ENCODE assay signal across 10 mouse cellular contexts in the genomic region with DNA sequence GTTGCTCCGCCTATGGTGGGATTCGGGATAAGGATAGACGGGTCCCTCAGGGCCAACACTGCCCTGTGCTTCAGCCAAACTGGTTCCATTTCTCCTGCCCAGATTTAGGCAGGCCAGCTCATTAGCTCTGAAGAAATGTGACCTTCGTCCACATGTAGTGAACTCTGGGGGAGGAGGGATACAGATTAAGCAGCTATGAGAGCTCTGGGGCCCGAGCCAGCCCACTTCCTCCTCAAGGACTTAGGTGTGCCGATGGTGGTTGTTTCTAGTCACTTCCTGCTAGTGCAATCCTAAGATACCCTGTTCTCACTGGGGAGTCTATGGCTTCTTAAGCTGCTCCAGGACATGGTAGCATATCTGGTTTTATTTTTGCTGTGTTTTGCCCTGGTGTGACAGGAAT. TPM values are rescaled to one million over a fixed set of nuclear protein-coding genes. Genes with fewer than 3 reads are reported as not detected.
DNase-seq lines count a peak whose midpoint lies in the region; ATAC-seq and TF ChIP-seq lines count a peak whose summit lies in the region.
"Had no signal": no experiment of that assay in that cellular context is flagged by ENCODE, and none has a peak within 500 bp of the region (broad histone marks: within the 10 kb centered on the region; RNA-seq: fewer than 3 reads in every experiment).

No protein-coding gene starts in this region.

- no peak overlapping the region for H3K9ac ChIP-seq in embryonic facial prominence, embryonic 14.5 days (ENCODE audit: low read depth, low read length)
- no peak overlapping the region for H3K9ac ChIP-seq in intestine, embryonic 15.5 days
- no peak overlapping the region for H3K9ac ChIP-seq in midbrain, postnatal 0 days (replicated peaks; ENCODE audit: low read length, poor library complexity, severe bottlenecking)

- peak; percentile 62 for DNase-seq in embryonic facial prominence, embryonic 14.5 days (ENCODE audit: low spot score)
- DNase-seq in embryonic facial prominence, embryonic 10.5 days (ENCODE audit: low spot score), result no peak
- peak; percentile 59 for DNase-seq in CD4-positive helper T cell, adult 2 months (ENCODE audit: low read depth, low spot score)
- no peak for DNase-seq in midbrain, postnatal 0 days (ENCODE audit: low spot score)
- DNase-seq in heart, embryonic 10.5 days (ENCODE audit: low spot score), result no peak
- no peak for DNase-seq in urinary bladder, postnatal 14 days (ENCODE audit: low spot score)
- DNase-seq: gastrocnemius, postnatal 36 days had no signal

- peak; percentile 71; the same call in 1 of the 2 replicates for ATAC-seq in embryonic facial prominence, embryonic 14.5 days (ENCODE audit: low read depth)
- ATAC-seq in intestine, embryonic 15.5 days, result peak; percentile 73
- peak; percentile 74 for ATAC-seq in monocyte, adult 5-6 weeks (replicated peaks; ENCODE audit: insufficient number of reproducible peaks, low FRiP score, low TSS enrichment, poor library complexity, severe bottlenecking)
- no peak for ATAC-seq in midbrain, postnatal 0 days (ENCODE audit: low FRiP score)

- H3K9me3 ChIP-seq in embryonic facial prominence, embryonic 14.5 days (ENCODE audit: control insufficient read depth, low read length), result no peaks in the 10 kb centered on the region
- H3K9me3 ChIP-seq in embryonic facial prominence, embryonic 10.5 days, result no peaks in the 10 kb centered on the region
- H3K9me3 ChIP-seq in intestine, embryonic 15.5 days, result no peaks in the 10 kb centered on the region
- no peaks in the 10 kb centered on the region for H3K9me3 ChIP-seq in midbrain, postnatal 0 days (ENCODE audit: low read length)
- H3K9me3 ChIP-seq in heart, embryonic 10.5 days, result no peaks in the 10 kb centered on the region
- H3K9me3 ChIP-seq: midbrain, embryonic 10.5 days had no signal

- no peaks in the 10 kb centered on the region for H3K27me3 ChIP-seq in embryonic facial prominence, embryonic 14.5 days (replicated peaks; ENCODE audit: control insufficient read depth, insufficient read depth, low read length)
- 0 out of 2 replicates have a peak, but pooled peaks cover 5% of the 10 kb centered on the region for H3K27me3 ChIP-seq in embryonic facial prominence, embryonic 10.5 days (replicated peaks; ENCODE audit: low read depth, poor library complexity, severe bottlenecking)
- H3K27me3 ChIP-seq in intestine, embryonic 15.5 days (replicated peaks), result no peaks in the 10 kb centered on the region
- no peaks in the 10 kb centered on the region for H3K27me3 ChIP-seq in midbrain, postnatal 0 days (ENCODE audit: insufficient read depth, low read length)
- H3K27me3 ChIP-seq in heart, embryonic 10.5 days (ENCODE audit: insufficient read depth, poor library complexity, severe bottlenecking), result no peaks in the 10 kb centered on the region; the same call in 1 of the 2 replicates

- no peak overlapping the region for H3K4me2 ChIP-seq in embryonic facial prominence, embryonic 14.5 days (ENCODE audit: low read depth, low read length)
- H3K4me2 ChIP-seq in intestine, embryonic 15.5 days (replicated peaks), result no peak overlapping the region
- H3K4me2 ChIP-seq in midbrain, postnatal 0 days (ENCODE audit: low read depth, low read length, poor library complexity, severe bottlenecking), result no peak overlapping the region

- TF ChIP-seq CTCF in midbrain, postnatal 0 days (IDR thresholded peaks at IDR 0.05), result no peak

- no peaks in the 10 kb centered on the region for H3K36me3 ChIP-seq in embryonic facial prominence, embryonic 14.5 days (ENCODE audit: control insufficient read depth, insufficient read depth, low read length)
- no peaks in the 10 kb centered on the region for H3K36me3 ChIP-seq in embryonic facial prominence, embryonic 10.5 days (replicated peaks)
- 0 out of 2 replicates have a peak, but pooled peaks cover 4% of the 10 kb centered on the region for H3K36me3 ChIP-seq in intestine, embryonic 15.5 days
- H3K36me3 ChIP-seq in midbrain, postnatal 0 days (ENCODE audit: insufficient read depth, low read length), result no peaks in the 10 kb centered on the region
- H3K36me3 ChIP-seq in heart, embryonic 10.5 days, result no peaks in the 10 kb centered on the region
- H3K36me3 ChIP-seq: midbrain, embryonic 10.5 days had no signal

- H3K4me3 ChIP-seq in embryonic facial prominence, embryonic 14.5 days (ENCODE audit: low read depth, low read length), result no peak overlapping the region
- H3K4me3 ChIP-seq in embryonic facial prominence, embryonic 10.5 days, result no peak overlapping the region
- H3K4me3 ChIP-seq in intestine, embryonic 15.5 days (replicated peaks), result no peak overlapping the region
- H3K4me3 ChIP-seq in midbrain, postnatal 0 days (ENCODE audit: low read depth, low read length), result no peak overlapping the region
- no peak overlapping the region for H3K4me3 ChIP-seq in heart, embryonic 10.5 days
- H3K4me3 ChIP-seq: midbrain, embryonic 10.5 days had no signal

- H3K4me1 ChIP-seq in embryonic facial prominence, embryonic 14.5 days (ENCODE audit: control insufficient read depth, insufficient read depth, low read length), result peaks cover 10% of the 10 kb centered on the region; the same call in 1 of the 2 replicates
- peaks cover 9% of the 10 kb centered on the region for H3K4me1 ChIP-seq in embryonic facial prominence, embryonic 10.5 days
- peaks cover 16% of the 10 kb centered on the region for H3K4me1 ChIP-seq in intestine, embryonic 15.5 days (replicated peaks)
- no peaks in the 10 kb centered on the region for H3K4me1 ChIP-seq in midbrain, postnatal 0 days (ENCODE audit: insufficient read depth, low read length)
- H3K4me1 ChIP-seq in heart, embryonic 10.5 days, result peaks cover 24% of the 10 kb centered on the region
- H3K4me1 ChIP-seq: midbrain, embryonic 10.5 days had no signal

- 0 out of 2 replicates have a peak overlapping the region, but pooled peaks have one; percentile 21 for H3K27ac ChIP-seq in embryonic facial prominence, embryonic 14.5 days (replicated peaks; ENCODE audit: low read depth, low read length)
- H3K27ac ChIP-seq in embryonic facial prominence, embryonic 10.5 days (replicated peaks), result no peak overlapping the region
- H3K27ac ChIP-seq in intestine, embryonic 15.5 days, result peak overlapping the region; percentile 56
- H3K27ac ChIP-seq in midbrain, postnatal 0 days (ENCODE audit: low read depth, low read length), result no peak overlapping the region
- no peak overlapping the region for H3K27ac ChIP-seq in heart, embryonic 10.5 days
- H3K27ac ChIP-seq: midbrain, embryonic 10.5 days had no signal

- 53% methylated on average over 6 of the region's 6 CpGs for WGBS in embryonic facial prominence, embryonic 14.5 days
- 75% methylated on average over 6 of the region's 6 CpGs for WGBS in embryonic facial prominence, embryonic 10.5 days
- WGBS in intestine, embryonic 15.5 days, result 58% methylated on average over 6 of the region's 6 CpGs
- 79% methylated on average over 6 of the region's 6 CpGs for WGBS in midbrain, postnatal 0 days
- WGBS in heart, embryonic 10.5 days, result 64% methylated on average over 6 of the region's 6 CpGs

RNA-seq across cellular contexts. Expression of a gene that starts 16.3 kb away (rescaled TPM):
- polyA plus RNA-seq in embryonic facial prominence, embryonic 14.5 days (2014; fragmentation: Nextera tagmentation; extraction: Ambion mirVana), result 9.6 and 10.2 TPM in 2 replicates
- polyA plus RNA-seq in embryonic facial prominence, embryonic 10.5 days (2016; fragmentation: Nextera tagmentation; extraction: Ambion mirVana), result 3.6 and 4.0 TPM in 2 replicates
- 22.0 and 24.7 TPM in 2 replicates for polyA plus RNA-seq in intestine, embryonic 15.5 days (2015; fragmentation: Nextera tagmentation; extraction: Ambion mirVana)
- 126 to 169 TPM (median 150 TPM) in 3 replicates for total RNA-seq in monocyte, adult 5-6 weeks (2017)
- 5.3 and 13.9 TPM in 2 replicates for total RNA-seq in midbrain, postnatal 0 days (2014; rRNA removed)
- polyA plus RNA-seq in midbrain, postnatal 0 days (2015; fragmentation: Nextera tagmentation; extraction: Ambion mirVana), result 9.9 and 11.1 TPM in 2 replicates
- 2.8 and 4.7 TPM in 2 replicates for polyA plus RNA-seq in heart, embryonic 10.5 days (2016; fragmentation: Nextera tagmentation; extraction: Ambion mirVana)

RNA-seq across cellular contexts. Expression of a gene that starts 33.2 kb away (rescaled TPM):
- 113 TPM in 2 replicates for polyA plus RNA-seq in embryonic facial prominence, embryonic 14.5 days (2014; fragmentation: Nextera tagmentation; extraction: Ambion mirVana)
- 75.2 and 81.8 TPM in 2 replicates for polyA plus RNA-seq in embryonic facial prominence, embryonic 10.5 days (2016; fragmentation: Nextera tagmentation; extraction: Ambion mirVana)
- polyA plus RNA-seq in intestine, embryonic 15.5 days (2015; fragmentation: Nextera tagmentation; extraction: Ambion mirVana), result 117 and 139 TPM in 2 replicates
- total RNA-seq in monocyte, adult 5-6 weeks (2017), result 35.9 to 41.6 TPM (median 36.0 TPM) in 3 replicates
- total RNA-seq in midbrain, postnatal 0 days (2014; rRNA removed), result 27.8 and 38.0 TPM in 2 replicates
- polyA plus RNA-seq in midbrain, postnatal 0 days (2015; fragmentation: Nextera tagmentation; extraction: Ambion mirVana), result 35.5 and 36.9 TPM in 2 replicates
- polyA plus RNA-seq in heart, embryonic 10.5 days (2016; fragmentation: Nextera tagmentation; extraction: Ambion mirVana), result 77.8 and 82.7 TPM in 2 replicates

Comparison
In these comparisons a context has a peak if more than half of its experiments do, and no peak if none do; other contexts are left out.
1. DNase-seq: peak in embryonic facial prominence, embryonic 14.5 days (single experiment) and CD4-positive helper T cell, adult 2 months (single experiment); none in embryonic facial prominence, embryonic 10.5 days (single experiment), midbrain, postnatal 0 days (single experiment), heart, embryonic 10.5 days (single experiment) and urinary bladder, postnatal 14 days (single experiment).
2. H3K27ac ChIP-seq: peak in embryonic facial prominence, embryonic 14.5 days (single experiment) and intestine, embryonic 15.5 days (single experiment); none in embryonic facial prominence, embryonic 10.5 days (single experiment), midbrain, postnatal 0 days (single experiment) and heart, embryonic 10.5 days (single experiment).